Mouse (Mus musculus) lung, postnatal 25 days (tissue): ENCODE measurements around the gene Adora1.

ENCODE experiments used
- DNase-seq: peaks from one replicate; pipeline ENCODE4 v3.0.0; 2022; ENCODE audit warnings: low spot score

Gene Adora1

DNA sequence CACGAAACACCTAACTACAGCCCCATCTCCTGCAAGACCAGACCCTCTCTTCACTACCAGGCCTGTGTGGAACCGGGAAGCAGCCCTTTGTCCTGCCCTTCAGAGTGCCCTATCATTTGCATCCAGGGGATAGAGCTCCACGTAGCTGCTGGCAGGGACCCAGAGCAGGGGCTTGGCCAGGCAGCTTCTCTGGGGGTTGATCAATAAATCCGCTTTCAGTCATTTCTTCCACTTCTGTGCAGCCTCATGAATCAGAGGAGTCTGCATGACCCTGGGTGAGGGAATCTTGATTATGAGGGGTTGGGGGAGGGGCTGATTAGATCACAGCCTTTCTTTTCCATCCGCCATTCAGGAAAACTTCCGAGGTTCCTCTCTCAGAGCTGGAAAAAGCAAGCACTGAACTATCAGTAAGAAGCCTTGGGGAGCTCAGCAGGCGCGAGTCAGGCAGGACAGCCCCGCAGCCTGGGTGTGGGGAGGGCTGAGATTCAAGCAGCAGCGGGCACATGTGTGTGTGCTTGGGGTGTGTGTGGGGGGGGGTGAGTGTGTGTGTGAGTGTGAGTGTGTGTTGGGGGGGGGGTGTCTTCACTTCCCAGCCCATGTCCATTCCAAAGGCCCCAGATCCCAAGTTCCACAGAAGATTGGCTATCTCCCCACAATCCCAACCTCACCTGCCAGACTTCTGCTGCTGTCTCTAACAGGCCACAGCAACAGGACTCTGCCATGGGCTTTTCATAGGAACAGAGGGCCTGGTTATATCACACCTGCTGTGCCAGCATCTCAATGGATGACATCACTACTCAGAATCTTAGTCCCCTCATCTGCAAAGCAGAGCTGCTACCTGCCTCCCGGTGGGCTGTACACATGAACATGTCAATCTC is 19.2 kb downstream of the Adora1 start:
- DNase-seq: no peak

DNA sequence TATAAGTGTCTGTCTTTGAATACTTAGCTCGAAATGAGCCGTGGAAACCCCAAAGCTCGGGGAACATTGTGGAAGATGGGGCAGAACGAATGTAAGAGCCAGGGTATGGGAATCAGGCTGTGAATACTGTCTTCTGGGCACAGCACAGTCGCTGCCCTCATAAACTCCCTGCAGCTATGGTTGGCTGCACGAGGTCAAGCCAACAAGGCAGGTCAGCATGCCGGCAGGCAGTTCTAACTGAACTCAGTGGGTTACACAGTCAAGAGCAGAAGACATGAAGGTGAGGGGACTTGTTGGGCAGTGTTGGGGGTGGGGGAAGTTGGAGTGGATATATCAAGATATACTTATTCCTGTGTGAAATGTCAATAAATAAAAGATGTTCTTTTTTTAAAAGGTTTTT is 20.2 kb downstream of the Adora1 start:
- DNase-seq: no peak

DNA sequence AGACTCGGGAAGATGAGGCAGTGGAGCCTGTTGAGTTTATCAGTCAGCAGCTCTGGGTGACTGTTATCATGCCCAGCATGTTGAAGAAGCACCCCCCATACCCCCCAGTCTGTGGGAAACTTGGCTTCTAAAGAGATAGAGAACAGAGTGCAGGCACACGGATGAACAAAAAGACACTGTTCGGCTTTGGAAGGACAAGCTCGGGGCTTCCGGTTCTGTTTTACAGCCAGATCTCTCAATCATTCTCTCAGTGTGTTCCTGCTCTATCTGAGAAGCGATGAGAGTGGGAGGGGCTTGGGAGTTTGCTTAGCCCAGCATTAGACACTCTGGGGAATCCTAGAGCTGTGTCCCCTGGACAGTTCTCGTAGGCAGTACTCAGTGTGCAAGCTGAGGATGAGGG is 21.8 kb downstream of the Adora1 start:
- DNase-seq: no peak

DNA sequence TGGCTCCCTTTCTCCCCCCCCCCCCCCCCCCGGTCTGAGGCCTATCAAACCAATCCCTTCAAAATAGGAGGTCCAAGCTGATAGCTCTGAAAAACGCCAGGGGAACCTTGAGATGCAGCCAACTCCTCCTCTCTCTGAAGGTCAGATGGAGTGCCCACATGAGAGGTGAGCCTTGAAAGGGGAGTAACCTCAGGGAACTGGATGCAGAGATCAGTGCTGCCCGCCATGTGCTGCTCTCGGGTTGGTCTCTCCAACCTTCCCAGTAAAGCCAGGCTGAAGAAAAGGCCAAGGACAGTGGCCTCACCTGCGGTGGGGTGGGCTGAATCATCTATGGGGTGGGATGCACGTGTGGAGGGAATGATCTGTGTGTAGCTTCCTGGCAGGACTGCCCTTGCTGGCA is 22.9 kb downstream of the Adora1 start:
- no peak for DNase-seq

DNA sequence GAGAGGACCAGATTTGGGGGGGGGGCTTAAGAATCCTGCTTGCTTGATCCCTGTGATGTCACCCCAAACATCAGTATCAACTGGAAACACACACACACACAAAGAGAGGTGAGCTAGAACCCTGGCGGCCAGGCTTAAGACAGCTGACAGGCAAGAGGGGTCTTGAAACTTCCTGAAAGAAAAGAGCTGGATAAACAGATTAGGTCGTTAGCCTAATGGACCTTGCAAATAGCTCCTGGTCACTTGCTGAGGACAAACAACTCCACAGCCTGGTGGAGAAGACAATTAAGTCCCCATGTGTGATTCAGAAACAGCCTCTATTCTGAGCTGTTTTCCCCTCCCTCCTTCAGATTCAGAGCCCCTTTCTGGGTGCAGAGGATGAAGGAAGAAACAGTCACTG is 23.6 kb downstream of the Adora1 start:
- DNase-seq: no peak

DNA sequence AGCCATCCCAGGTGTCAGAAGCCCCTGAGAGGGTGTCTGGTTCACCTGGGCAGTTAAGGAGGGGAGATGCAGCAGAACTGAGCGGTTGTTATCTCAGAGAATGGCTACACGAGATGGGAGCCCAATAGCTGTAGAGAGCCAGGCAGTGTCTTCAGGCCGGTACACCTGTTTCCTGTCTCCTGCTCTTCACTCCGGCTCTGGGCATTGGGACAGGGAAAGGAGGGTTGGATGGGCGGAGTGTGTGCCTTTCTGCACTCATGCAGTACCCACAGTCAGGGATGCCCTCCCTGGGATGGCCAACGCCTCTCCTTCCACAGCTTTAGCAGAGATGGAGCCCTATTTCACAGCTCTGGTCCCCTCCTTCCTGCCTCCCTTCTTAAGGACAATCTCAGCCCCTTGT is 24.2 kb downstream of the Adora1 start:
- DNase-seq: no peak

DNA sequence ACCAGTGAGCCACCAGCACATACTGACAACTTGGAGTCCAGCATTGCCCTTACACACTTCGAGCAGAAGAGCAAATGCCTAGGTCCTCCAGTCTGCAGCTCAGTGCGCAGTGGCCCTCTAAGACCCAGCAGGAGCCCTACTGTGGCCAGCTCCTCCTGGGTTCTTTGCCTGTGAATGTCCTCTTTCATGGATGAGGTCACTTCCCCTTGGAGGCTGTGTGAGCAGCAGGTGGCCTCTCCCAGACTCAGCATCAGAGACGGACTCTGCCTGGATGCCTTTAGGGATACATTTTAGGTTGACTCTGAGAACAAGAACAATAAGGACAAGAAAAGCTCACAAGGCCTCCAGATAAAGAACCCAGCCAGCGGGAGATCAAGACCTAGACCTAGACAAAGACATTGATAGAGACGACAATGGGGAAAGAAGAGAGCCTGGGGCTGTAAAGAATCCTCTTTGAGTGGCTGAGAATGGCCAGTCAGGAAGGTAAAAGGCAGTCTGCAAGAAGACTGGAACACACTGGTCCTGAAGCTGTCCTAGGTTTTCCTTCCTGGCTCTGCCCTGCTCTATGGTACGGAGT is 25.0 kb downstream of the Adora1 start:
- no peak for DNase-seq

DNA sequence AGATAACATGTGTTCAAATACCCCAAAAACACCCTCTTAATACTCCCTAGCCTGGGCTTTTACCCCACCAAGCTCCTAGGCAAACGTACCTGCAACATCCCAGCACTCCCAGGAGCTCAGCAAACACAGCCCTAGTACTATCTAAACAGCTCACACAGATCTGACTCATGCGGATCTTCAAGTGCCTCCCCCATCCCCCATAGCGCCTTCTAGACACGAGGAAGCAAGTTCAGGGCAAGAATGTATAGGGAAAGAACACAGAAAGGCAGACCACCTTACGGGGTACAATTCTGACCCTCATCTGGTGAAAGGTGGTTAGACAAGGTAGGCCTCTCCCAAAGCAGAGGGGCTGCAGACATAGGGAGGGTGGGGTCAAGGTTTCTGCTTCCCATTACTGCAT is 29.1 kb downstream of the Adora1 start:
- no peak for DNase-seq

DNA sequence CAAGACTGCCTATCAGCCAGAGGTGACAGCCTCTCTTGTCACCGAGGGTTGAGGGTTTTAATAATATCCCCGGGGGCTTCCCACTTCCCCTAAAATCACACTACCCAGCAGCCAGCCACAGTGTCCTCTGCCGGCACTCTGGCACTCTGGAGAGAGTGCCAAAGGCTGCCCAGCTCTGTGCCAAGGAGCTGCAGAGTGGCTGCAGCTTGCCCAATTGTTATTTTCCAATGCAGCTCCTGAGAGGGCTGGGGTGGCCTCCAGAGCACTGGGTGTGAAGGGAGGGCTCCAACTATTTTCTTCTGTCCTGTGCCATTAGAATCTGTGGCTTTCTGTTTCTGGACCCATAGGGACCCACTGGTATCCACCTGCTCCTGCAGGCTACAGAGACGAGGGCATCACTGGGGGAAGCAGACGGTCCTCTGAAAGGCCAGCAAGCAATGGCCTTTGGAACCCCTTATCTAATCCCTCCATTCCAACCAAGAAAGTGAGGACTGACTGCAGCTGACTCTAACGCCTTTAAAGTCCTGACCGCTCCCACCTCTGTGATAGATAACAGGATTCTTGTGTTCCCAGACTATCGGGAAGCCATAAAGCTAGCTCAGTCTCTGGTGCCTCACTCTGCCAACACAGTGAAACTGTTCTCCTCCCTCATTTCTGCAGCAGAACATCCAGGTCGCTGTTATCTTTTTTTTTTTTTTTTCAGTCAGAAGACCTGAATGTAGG is 29.8 kb downstream of the Adora1 start:
- no peak for DNase-seq

DNA sequence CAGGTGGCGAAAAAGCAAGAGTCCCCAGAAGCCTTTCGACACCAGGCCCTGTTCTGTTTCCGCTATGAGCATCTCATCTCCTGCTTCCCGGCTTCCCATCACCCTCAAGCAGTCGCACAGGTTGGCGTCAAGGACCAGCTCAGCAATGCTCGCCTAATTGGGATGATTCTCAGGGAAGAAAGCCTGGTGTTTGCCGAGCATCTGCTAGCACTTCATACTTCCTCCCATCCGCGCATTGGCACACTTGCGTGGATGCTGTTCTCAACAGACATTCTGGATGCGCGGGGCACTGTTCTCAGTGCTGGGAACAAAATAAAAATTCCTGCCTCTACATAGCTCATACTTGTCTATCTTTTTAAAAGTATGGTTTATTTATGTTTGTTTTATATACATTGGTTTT is 31.0 kb downstream of the Adora1 start:
- DNase-seq: no peak

DNA sequence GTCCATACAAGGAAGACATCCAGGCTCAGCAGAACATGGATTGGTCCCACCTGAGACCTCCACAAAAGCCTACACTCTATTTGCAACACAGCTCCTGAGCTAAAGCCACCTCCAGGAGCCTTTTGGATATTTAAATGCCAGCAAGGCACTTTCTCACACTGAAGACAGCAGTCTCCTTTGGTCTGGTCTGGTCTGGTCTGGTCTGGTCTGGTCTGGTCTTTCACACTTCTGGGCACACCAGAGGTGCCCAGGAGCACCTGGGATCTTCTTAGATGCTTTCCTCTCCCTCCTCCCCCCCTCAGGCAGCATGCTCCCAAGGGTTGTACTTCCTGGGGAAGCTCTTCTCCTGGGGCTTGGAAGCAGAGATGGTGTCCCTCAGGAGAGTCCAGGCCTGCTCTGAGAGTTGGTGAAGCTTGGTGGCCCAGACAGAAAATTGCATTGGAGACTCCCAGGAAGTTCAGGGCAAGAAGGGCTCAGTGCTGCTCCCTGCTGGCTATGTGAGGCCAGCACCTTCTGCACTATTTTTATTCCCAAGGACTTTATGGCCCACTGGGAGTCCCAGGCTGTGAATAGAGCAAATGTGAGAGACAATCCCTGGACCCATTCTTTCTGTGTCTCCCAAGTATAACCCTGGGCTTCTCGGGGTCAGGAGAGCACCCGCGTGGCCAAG is 33.3 kb downstream of the Adora1 start:
- peak; percentile 67 for DNase-seq

DNA sequence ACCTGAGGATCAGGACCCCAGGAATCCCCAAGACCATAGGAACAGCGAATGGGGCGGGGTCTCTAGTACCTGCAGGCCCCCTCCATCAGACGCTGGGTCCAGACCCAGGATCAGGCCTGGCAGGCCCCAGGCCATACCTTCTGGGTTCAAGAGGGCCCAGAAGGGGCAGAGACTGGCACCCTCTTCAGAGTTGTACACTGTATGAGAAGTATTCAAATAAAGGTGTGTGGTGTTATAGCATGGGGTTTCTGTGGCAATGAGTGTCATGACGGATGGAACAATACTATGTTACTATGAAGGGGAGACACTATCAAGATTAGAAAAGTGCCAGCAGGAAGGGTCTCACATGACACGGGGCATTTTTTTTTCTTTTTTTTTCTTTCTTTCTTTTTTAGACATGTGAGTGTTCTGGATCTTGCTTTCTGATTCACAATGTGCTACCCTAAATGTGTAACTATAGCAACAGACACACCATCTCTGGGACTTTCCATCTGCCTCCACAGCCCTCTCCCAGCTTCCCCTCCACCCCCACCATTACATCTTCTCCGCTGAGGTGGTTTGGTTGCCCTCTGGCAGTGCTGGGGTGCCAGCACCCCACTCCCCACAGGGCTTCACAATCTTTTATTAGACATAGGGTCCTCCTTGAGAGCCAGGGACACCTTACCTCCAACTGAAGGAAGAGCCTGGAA is 34.1 kb downstream of the Adora1 start:
- no peak for DNase-seq

DNA sequence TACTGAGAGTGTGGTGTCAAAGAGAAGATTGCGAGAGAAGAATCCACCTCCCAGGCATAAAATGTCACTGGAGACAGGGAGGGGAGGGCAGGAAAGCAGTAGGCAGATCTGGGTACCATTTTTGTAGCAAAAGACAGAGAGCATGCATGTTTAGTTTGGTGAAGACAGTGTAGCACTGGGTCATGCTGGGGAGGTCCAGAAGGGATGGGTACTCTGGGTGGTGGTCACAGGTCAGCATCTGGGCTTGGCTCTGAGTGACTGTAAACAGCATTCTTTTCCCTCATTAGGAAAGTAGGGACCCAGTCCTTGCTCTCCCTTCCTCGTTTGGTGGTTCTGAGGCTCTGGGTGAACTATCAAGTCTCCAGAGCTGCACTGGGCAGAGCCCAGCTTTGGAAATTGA is 34.8 kb downstream of the Adora1 start:
- DNase-seq: no peak

DNA sequence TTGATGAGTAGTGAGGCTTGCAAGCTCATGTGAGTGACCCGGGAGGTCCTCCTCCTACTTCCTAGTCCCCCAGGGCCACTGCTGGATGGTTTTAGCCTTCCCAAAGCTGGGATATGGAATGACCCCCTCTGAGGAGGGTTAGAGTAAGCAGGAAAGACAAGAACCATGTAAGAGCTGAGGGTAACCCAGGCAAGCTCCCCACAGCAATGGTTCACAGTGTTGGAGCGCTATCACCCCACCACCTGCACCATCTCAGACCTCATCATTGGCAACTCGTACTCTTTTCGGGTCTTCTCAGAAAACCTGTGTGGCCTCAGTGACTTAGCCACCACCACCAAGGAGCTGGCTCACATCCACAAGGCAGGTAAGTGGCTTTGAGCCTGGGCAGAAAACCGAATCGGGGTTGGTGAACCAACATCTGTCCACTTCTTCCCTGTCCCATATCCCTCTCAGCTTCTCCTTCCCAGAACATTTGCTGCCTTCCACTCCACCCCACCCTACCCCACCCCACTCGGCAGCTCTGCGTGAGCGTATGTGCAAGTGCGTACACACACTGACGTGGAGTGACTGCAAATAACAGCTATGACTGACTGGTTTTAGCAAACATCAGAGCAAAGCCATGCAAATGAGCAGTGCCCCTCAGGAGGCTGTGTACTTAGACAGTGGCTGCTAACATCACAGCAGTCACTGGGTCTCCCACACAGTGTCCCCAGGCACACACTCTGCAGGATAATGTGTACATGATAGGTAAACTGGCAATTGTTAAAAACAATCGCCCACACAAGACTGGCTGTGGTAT is 36.8 kb downstream of the Adora1 start:
- no peak for DNase-seq

DNA sequence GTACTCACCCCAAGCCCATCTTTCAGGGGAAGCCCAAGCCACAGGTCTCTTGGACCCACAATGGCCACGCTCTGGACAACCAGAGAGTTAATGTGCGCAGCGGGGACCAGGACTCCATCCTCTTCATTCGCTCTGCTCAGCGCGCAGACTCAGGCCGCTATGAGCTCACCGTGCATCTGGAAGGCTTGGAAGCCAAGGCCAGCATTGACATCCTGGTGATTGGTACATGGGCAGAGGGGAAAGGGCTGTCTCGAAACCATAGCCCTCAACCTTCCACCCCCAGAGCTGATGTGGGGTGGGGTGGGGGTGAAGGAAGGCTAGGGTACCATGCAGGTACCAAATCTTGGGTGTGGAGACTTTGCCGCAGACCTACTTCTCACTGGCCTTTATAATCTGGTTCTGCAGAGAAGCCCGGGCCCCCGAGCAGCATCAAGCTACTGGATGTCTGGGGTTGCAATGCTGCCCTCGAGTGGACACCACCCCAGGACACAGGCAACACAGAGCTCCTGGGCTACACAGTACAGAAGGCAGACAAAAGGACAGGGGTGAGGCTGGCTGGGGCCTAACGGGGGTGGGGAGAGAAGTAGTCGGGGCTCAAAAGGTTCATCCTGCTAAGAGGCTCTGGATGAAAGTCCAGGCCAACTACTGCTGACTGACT is 37.8 kb downstream of the Adora1 start:
- no peak for DNase-seq

DNA sequence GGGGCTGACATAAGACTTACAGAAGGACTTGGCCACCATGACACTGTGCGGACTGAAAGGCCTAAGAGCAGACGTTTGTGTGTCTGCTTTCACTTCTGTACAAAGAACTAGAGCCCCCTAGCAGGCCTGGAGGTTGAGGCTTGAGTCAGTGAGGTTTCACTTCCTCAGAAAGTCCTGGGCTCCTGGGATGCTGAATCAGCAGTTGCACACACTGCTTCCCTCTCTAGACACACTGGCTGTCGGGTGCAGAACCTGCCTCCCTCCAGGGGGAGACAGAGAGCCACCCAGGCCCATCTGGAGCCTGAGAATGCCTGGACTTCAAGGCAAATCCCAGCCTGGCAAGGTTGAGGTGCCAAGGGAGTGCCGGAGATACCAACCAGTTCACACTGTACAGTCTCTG is 38.8 kb downstream of the Adora1 start:
- DNase-seq: peak; percentile 85

DNA sequence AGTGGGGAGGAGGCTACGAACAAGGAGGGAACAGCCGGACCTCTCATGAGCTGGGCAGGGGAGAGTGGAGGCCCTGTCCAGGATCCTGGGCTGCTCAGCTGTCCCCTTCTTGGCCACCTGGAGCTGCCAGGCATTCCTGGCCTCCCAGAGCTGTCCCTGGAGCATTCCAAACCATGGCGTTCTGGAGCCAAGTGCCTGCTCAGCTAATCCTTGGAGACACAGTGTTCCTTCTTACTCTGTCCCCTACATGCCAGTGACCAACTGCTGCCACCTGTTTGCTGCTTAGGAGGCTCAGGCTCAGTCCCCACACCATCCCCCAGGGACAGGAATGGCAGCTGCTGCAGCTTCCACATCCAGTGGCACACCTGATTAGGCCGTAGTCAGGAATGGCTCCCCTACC is 39.3 kb downstream of the Adora1 start:
- DNase-seq: peak; percentile 28

DNA sequence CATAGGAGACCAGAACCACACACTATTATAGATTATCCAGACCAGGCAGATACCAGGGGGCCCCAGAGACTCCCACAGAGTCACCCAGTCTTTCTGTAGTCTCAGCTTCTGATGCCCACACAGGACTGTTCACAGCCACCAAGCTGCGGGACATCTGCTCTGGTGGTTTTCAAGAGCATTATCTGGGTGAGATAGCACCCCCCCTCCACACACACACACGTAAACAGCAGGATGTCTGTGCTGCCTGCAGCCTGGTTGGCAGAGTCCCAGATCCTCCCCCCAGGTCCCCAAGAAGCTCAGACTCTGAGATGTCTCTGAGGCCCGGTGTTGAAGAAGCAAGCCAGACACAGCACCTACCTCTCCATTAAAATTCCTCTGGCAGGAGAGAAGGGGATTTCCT is 39.7 kb downstream of the Adora1 start:
- no peak for DNase-seq

DNA sequence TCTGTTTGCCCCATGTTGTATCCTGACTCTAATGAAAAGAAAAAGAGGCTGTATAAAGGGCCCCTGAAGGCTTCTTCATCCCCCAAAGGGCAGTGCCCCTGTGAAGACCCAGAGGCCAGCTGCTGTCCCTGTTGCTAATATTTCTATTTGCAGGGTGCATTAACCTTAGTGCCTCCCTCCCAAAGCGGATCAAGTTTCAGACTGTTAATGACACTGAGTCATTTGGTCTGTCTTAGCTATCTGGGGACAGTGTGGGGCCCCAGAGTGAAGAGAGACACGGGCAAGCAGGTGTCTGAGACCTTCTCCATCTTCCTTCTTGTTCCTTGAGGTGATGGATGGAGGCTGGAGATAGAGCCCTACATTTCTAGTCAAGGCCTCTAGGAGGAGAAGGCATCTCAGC is 40.1 kb downstream of the Adora1 start:
- DNase-seq: no peak

DNA sequence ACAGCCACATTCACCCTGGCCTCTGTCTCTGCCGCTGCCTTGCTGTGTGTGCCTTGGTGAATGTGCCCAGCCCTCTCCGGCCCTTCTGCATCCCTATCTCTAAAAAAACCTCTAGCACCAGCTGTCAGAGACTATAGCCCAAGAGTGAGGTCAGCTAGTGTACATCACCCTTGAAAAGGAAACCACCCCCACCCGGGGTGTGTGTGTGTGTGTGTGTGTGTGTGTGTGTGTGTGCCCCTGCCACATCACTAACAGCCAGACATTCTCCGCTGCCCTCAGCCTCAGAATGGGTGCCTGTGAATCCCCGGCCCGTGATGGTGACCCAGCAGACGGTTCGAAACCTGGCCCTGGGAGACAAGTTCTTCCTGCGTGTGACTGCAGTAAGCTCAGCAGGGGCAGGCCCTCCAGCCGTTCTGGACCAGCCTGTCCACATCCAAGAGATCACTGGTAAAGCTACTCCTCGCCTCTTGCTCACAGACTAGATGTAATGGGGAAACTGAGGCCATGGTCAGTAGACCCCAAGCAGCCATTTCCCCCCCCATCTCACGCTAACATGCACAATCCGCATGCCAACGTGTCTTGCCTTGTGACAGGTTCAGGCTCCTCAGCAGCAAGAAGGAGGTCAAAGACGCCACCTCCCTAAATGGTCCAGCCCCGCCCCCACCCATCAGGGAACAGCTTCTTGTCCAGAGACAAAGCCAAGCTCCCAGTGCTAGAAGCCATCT is 40.8 kb downstream of the Adora1 start:
- DNase-seq: no peak
